Mouse (Mus musculus): ENCODE results near the gene Hlf. TPM values are rescaled to one million over a fixed set of nuclear protein-coding genes. Genes with fewer than 3 reads are reported as not detected.

Gene Hlf
- polyA plus RNA-seq, 1 experiment: 0.16 TPM

GRCm38 (mm10) chr11:90369115-90369514 lies 21.6 kb downstream of the Hlf start:
- Histone ChIP-seq H3K36me3 (ENCODE audit: control insufficient read depth, insufficient read depth) (no peaks in the 10 kb centered on the region), H3K79me3 (ENCODE audit: low read depth) (no peaks in the 10 kb centered on the region), H3K4me3 (ENCODE audit: insufficient read depth, poor library complexity, severe bottlenecking) (no peak overlapping the region), H3ac (ENCODE audit: control insufficient read depth, insufficient read length, low read depth) (no peak overlapping the region), H3K79me2 (ENCODE audit: control insufficient read depth, insufficient read depth) (no peaks in the 10 kb centered on the region), H3K27me3 (ENCODE audit: control insufficient read depth, insufficient read depth, insufficient read length) (peaks cover 60% of the 10 kb centered on the region)
- TF ChIP-seq MYOD1 (IDR thresholded peaks at IDR 0.05; ENCODE audit: control insufficient read depth, insufficient read length, low read depth) (no peak), USF1 (IDR thresholded peaks at IDR 0.05; ENCODE audit: low read depth) (no peak)

DNA sequence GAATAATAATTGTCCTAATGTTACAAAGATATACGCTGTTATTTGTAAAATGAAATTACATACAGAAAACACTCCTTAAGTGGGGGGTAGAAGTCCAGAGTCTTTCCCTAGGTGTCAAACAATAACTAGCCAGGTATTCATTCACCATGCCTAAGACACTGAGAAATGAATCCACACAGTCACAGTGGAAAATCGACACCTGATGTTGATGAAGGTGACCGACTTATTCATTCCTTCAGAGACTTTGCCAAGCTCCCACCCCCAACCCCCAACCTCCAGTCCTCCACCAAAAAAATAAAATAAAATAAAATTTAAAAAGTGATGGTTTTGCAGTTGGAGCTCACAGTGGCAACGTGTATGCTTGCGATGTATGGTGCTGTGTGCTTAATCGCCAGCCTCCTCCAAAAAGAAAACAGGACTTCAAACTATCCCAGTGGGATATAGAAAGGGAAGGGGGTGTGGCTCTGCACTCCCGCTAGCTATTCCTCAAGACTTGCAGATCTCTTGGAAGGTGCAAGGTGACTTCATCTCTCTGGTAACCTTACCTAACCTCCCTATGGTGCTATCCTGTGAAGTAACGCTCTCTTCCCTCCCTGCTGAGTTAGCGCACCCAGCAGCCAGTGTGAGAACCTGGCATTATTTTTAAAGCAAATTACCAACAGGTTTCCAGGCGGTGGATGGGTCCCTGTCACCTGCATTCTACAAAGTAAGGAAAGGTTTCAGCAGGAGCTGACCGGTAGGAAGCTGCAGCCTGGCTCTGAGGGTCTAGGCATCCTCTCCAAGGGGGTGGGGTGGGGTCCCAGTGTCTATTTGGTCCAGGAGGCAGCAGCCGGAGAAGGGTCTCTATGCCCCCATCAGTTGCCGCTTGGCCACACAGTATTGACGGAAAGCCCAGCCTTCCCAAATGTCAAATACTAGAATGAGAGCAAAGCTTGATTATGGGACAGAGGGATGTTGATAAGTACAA lies 22.5 kb downstream of the Hlf start:
- no peaks in the 10 kb centered on the region for H3K79me3 ChIP-seq (ENCODE audit: low read depth)
- H3K36me3 ChIP-seq (ENCODE audit: control insufficient read depth, insufficient read depth): no peaks in the 10 kb centered on the region
- H3K4me3 ChIP-seq (ENCODE audit: insufficient read depth, poor library complexity, severe bottlenecking): no peak overlapping the region
- no peak overlapping the region for H3ac ChIP-seq (ENCODE audit: control insufficient read depth, insufficient read length, low read depth)
- no peak for TF ChIP-seq CTCF (IDR thresholded peaks at IDR 0.05; ENCODE audit: control insufficient read depth, insufficient read depth, insufficient read length)
- TF ChIP-seq MAX (IDR thresholded peaks at IDR 0.05): no peak
- TF ChIP-seq MYOG (IDR thresholded peaks at IDR 0.05; ENCODE audit: control insufficient read depth, extremely low read depth, insufficient read length): no peak
- TF ChIP-seq FOSL1 (IDR thresholded peaks at IDR 0.05; ENCODE audit: insufficient read depth, low read length, poor library complexity, severe bottlenecking): no peak
- no peak for TF ChIP-seq CEBPB (IDR thresholded peaks at IDR 0.05; ENCODE audit: low read depth)
- no peak for TF ChIP-seq USF1 (IDR thresholded peaks at IDR 0.05; ENCODE audit: low read depth)
- TF ChIP-seq MYOD1 (IDR thresholded peaks at IDR 0.05; ENCODE audit: control insufficient read depth, insufficient read length, low read depth): no peak
- H3K79me2 ChIP-seq (ENCODE audit: control insufficient read depth, insufficient read depth): no peaks in the 10 kb centered on the region
- H3K27me3 ChIP-seq (ENCODE audit: control insufficient read depth, insufficient read depth, insufficient read length): peaks cover 60% of the 10 kb centered on the region

GRCm38 (mm10) chr11:90364865-90365264 lies 25.8 kb downstream of the Hlf start:
- Histone ChIP-seq H3K79me2 (ENCODE audit: control insufficient read depth, insufficient read depth) (no peaks in the 10 kb centered on the region), H3K36me3 (ENCODE audit: control insufficient read depth, insufficient read depth) (no peaks in the 10 kb centered on the region), H3K79me3 (ENCODE audit: low read depth) (no peaks in the 10 kb centered on the region), H3ac (ENCODE audit: control insufficient read depth, insufficient read length, low read depth) (no peak overlapping the region), H3K27me3 (ENCODE audit: control insufficient read depth, insufficient read depth, insufficient read length) (peaks cover 52% of the 10 kb centered on the region), H3K4me3 (ENCODE audit: insufficient read depth, poor library complexity, severe bottlenecking) (no peak overlapping the region)
- no peak for TF ChIP-seq MYOD1 (IDR thresholded peaks at IDR 0.05; ENCODE audit: control insufficient read depth, insufficient read length, low read depth)
- no peak for TF ChIP-seq USF1 (IDR thresholded peaks at IDR 0.05; ENCODE audit: low read depth)
- TF ChIP-seq MYOG (IDR thresholded peaks at IDR 0.05; ENCODE audit: control insufficient read depth, extremely low read depth, insufficient read length): no peak
- TF ChIP-seq MAX (IDR thresholded peaks at IDR 0.05): no peak
- TF ChIP-seq CEBPB (IDR thresholded peaks at IDR 0.05; ENCODE audit: low read depth): no peak
- no peak for TF ChIP-seq CTCF (IDR thresholded peaks at IDR 0.05; ENCODE audit: control insufficient read depth, insufficient read depth, insufficient read length)
- no peak for TF ChIP-seq FOSL1 (IDR thresholded peaks at IDR 0.05; ENCODE audit: insufficient read depth, low read length, poor library complexity, severe bottlenecking)

DNA sequence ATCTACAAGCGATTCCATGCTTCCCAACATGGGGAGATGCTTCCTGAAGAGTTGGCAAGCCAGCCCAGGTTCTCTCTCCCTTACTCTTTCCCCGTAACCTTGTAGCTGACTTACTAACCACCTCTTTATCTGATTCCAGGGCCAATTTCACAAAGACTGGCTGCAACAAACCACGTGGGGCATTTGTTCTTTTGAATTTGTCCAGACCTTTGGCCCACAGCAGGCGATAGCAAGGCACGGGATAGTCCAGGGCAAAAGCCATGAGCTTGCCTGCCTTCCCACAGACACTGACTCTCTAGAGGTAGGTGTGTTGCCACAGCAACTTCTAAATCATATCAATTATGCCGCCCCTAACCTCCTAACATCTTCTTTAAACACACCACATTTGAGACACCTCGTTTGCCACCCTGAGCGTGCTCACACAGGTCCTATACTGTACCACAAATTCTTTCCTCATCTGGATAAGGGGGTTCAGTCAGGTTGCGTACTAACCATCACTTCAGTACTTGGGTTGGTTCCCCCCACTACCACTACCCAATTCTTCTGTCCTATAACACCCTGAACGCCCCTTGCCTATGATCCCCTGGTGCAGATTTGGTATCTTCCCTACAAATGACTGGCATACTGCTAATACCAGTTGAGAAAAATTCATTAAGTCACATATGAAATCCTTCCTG lies 26.7 kb downstream of the Hlf start:
- no peak overlapping the region for H3ac ChIP-seq (ENCODE audit: control insufficient read depth, insufficient read length, low read depth)
- TF ChIP-seq MAX (IDR thresholded peaks at IDR 0.05) (no peak), FOSL1 (IDR thresholded peaks at IDR 0.05; ENCODE audit: insufficient read depth, low read length, poor library complexity, severe bottlenecking) (no peak)
- H3K79me2 ChIP-seq (ENCODE audit: control insufficient read depth, insufficient read depth): no peaks in the 10 kb centered on the region
- peaks cover 53% of the 10 kb centered on the region for H3K27me3 ChIP-seq (ENCODE audit: control insufficient read depth, insufficient read depth, insufficient read length)
- H3K36me3 ChIP-seq (ENCODE audit: control insufficient read depth, insufficient read depth): no peaks in the 10 kb centered on the region
- H3K79me3 ChIP-seq (ENCODE audit: low read depth): no peaks in the 10 kb centered on the region
- no peak overlapping the region for H3K4me3 ChIP-seq (ENCODE audit: insufficient read depth, poor library complexity, severe bottlenecking)

- peaks cover 51% of the 10 kb centered on the region for H3K27me3 ChIP-seq (ENCODE audit: control insufficient read depth, insufficient read depth, insufficient read length)
Measured at GRCm38 (mm10) chr11:90363406-90363805, 27.3 kb downstream of the Hlf start.

More at GRCm38 (mm10) chr11:90363406-90363805, 27.3 kb downstream of the Hlf start:
- Histone ChIP-seq H3ac (ENCODE audit: control insufficient read depth, insufficient read length, low read depth) (no peak overlapping the region), H3K79me2 (ENCODE audit: control insufficient read depth, insufficient read depth) (no peaks in the 10 kb centered on the region), H3K36me3 (ENCODE audit: control insufficient read depth, insufficient read depth) (no peaks in the 10 kb centered on the region), H3K79me3 (ENCODE audit: low read depth) (no peaks in the 10 kb centered on the region), H3K4me3 (ENCODE audit: insufficient read depth, poor library complexity, severe bottlenecking) (no peak overlapping the region)
- TF ChIP-seq MYOG (IDR thresholded peaks at IDR 0.05; ENCODE audit: control insufficient read depth, extremely low read depth, insufficient read length) (no peak), CEBPB (IDR thresholded peaks at IDR 0.05; ENCODE audit: low read depth) (no peak), FOSL1 (IDR thresholded peaks at IDR 0.05; ENCODE audit: insufficient read depth, low read length, poor library complexity, severe bottlenecking) (no peak), USF1 (IDR thresholded peaks at IDR 0.05; ENCODE audit: low read depth) (no peak), MAX (IDR thresholded peaks at IDR 0.05) (no peak), CTCF (IDR thresholded peaks at IDR 0.05; ENCODE audit: control insufficient read depth, insufficient read depth, insufficient read length) (no peak), MYOD1 (IDR thresholded peaks at IDR 0.05; ENCODE audit: control insufficient read depth, insufficient read length, low read depth) (no peak)
